Mouse (Mus musculus): ENCODE measurements around the gene Magi1.
A peak's percentile ranks its signal among the peaks of the same experiment; 100 is the strongest.

- TF ChIP-seq POLR2A (IDR thresholded peaks at IDR 0.05; ENCODE audit: insufficient read depth, low read depth, low read length) (no peak), CTCF (IDR thresholded peaks at IDR 0.05) (no peak), EP300 (IDR thresholded peaks at IDR 0.05; ENCODE audit: insufficient read depth, low read depth, low read length) (peak; percentile 61; the same call in 1 of the 2 replicates)
Observed at GRCm38 (mm10) chr6:94241251-94241650, 42.5 kb downstream of the Magi1 start.
